Mouse (Mus musculus): ENCODE measurements around the gene P2ry4. TPM values are rescaled to one million over a fixed set of nuclear protein-coding genes. Genes with fewer than 3 reads are reported as not detected.

P2ry4 gene
- polyA plus RNA-seq, 1 experiment, result 0.03 TPM

GRCm38 (mm10) chrX:100618488-100618887, 23.8 kb upstream of the P2ry4 start:
- no peaks in the 10 kb centered on the region for H3K27me3 ChIP-seq (ENCODE audit: control insufficient read depth, insufficient read depth, low read length)
- TF ChIP-seq CTCF (IDR thresholded peaks at IDR 0.05; ENCODE audit: borderline replicate concordance, insufficient read depth, low read depth, low read length) (no peak), POLR2A (IDR thresholded peaks at IDR 0.05; ENCODE audit: borderline replicate concordance, insufficient read depth, low read length) (no peak)
- H3K4me1 ChIP-seq (ENCODE audit: control insufficient read depth, insufficient read depth, low read length), result 0 out of 2 replicates have a peak, but pooled peaks cover 2% of the 10 kb centered on the region
- H3K27ac ChIP-seq (ENCODE audit: insufficient read depth, low read length), result no peak overlapping the region
- H3K4me3 ChIP-seq (replicated peaks; ENCODE audit: insufficient read depth, low read depth, low read length), result no peak overlapping the region
- DNase-seq, result no peak
- 69% methylated on average over 3 of the region's 3 CpGs for WGBS

GRCm38 (mm10) chrX:100605314-100605713, 10.6 kb upstream of the P2ry4 start, which contains the start of gene Arr3:
TSS of gene Arr3 (plus strand) at chrX:100605497.
- DNase-seq, result no peak
- Histone ChIP-seq H3K27ac (ENCODE audit: insufficient read depth, low read length) (no peak within 1 kb of the TSS), H3K4me1 (ENCODE audit: control insufficient read depth, insufficient read depth, low read length) (no peaks in the 10 kb centered on the region), H3K27me3 (ENCODE audit: control insufficient read depth, insufficient read depth, low read length) (no peaks in the 10 kb centered on the region), H3K4me3 (replicated peaks; ENCODE audit: insufficient read depth, low read depth, low read length) (no peak within 1 kb of the TSS)
- TF ChIP-seq POLR2A (IDR thresholded peaks at IDR 0.05; ENCODE audit: borderline replicate concordance, insufficient read depth, low read length) (no peak), CTCF (IDR thresholded peaks at IDR 0.05; ENCODE audit: borderline replicate concordance, insufficient read depth, low read depth, low read length) (no peak)
- 92% methylated on average over 1 of the region's 1 CpGs for WGBS

DNA sequence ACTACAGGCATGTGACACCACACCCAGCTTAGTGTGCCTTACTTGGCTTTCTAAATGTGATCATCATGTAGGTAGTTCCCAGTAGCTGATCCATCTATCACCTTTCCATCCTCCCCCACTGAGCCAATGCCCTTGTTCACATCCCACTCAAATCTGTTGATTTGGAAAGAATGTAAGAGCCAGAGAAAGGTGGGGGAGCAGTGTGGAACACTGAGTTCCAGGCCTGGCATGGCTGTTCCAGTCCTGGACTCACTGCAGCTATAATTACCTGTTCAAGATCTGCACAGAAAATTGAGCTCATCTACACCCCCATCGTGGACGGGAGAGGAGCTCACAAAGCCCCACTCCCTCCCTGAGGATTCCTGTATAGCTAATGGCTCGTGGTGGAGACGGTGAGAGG, 5.1 kb upstream of the P2ry4 start:
- WGBS, result 66% methylated on average over 4 of the region's 4 CpGs
- TF ChIP-seq CTCF (IDR thresholded peaks at IDR 0.05; ENCODE audit: borderline replicate concordance, insufficient read depth, low read depth, low read length) (no peak), POLR2A (IDR thresholded peaks at IDR 0.05; ENCODE audit: borderline replicate concordance, insufficient read depth, low read length) (no peak)
- Histone ChIP-seq H3K4me1 (ENCODE audit: control insufficient read depth, insufficient read depth, low read length) (no peaks in the 10 kb centered on the region), H3K27ac (ENCODE audit: insufficient read depth, low read length) (no peak overlapping the region), H3K4me3 (replicated peaks; ENCODE audit: insufficient read depth, low read depth, low read length) (no peak overlapping the region), H3K27me3 (ENCODE audit: control insufficient read depth, insufficient read depth, low read length) (no peaks in the 10 kb centered on the region)
- DNase-seq, result no peak

GRCm38 (mm10) chrX:100597439-100597838, 2.8 kb upstream of the P2ry4 start:
- Histone ChIP-seq H3K27me3 (ENCODE audit: control insufficient read depth, insufficient read depth, low read length) (no peaks in the 10 kb centered on the region), H3K4me1 (ENCODE audit: control insufficient read depth, insufficient read depth, low read length) (no peaks in the 10 kb centered on the region), H3K27ac (ENCODE audit: insufficient read depth, low read length) (no peak overlapping the region), H3K4me3 (replicated peaks; ENCODE audit: insufficient read depth, low read depth, low read length) (no peak overlapping the region)
- 26% methylated on average over 5 of the region's 5 CpGs for WGBS
- DNase-seq, result no peak
- TF ChIP-seq POLR2A (IDR thresholded peaks at IDR 0.05; ENCODE audit: borderline replicate concordance, insufficient read depth, low read length) (no peak), CTCF (IDR thresholded peaks at IDR 0.05; ENCODE audit: borderline replicate concordance, insufficient read depth, low read depth, low read length) (peak; percentile 18; the same call in 1 of the 2 replicates)

DNA sequence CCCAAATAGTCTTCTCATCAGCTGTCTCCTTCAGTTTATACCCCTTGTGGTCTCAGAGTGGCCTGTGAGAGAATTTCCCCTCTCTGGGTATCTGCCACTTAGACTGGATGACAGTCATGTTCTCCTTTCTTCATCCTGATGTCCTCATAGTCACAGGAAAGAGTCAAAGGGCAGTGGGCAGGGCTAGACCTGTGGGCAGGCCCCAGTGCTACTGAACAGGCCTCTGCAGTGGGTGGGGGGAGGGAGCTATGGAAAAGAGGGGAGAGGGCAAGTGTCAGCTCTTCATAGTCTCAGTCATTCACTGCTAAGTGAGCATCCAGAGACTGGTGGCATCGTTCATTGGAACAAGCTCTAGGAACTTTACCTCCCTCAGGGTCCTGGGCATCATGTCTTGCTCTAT, 22.7 kb downstream of the P2ry4 start, which contains the start of gene Awat1:
Gene Awat1, plus strand, starts transcription at position 301 of the 400 bp plus-strand sequence.
- no peak for DNase-seq
- Histone ChIP-seq H3K27me3 (ENCODE audit: control insufficient read depth, insufficient read depth, low read length) (no peaks in the 10 kb centered on the region), H3K4me3 (replicated peaks; ENCODE audit: insufficient read depth, low read depth, low read length) (no peak within 1 kb of the TSS), H3K27ac (ENCODE audit: insufficient read depth, low read length) (no peak within 1 kb of the TSS), H3K4me1 (ENCODE audit: control insufficient read depth, insufficient read depth, low read length) (no peaks in the 10 kb centered on the region)
- 94% methylated on average over 1 of the region's 1 CpGs for WGBS
- TF ChIP-seq POLR2A (IDR thresholded peaks at IDR 0.05; ENCODE audit: borderline replicate concordance, insufficient read depth, low read length), result no peak
- no peak for TF ChIP-seq CTCF (IDR thresholded peaks at IDR 0.05; ENCODE audit: borderline replicate concordance, insufficient read depth, low read depth, low read length)

- no peak overlapping the region for H3K27ac ChIP-seq (ENCODE audit: insufficient read depth, low read length)
- DNase-seq, result no peak
- WGBS, result 87% methylated on average over 3 of the region's 3 CpGs
These were observed 29.0 kb downstream of the P2ry4 start for GRCm38 (mm10) chrX:100565696-100566095.

DNA sequence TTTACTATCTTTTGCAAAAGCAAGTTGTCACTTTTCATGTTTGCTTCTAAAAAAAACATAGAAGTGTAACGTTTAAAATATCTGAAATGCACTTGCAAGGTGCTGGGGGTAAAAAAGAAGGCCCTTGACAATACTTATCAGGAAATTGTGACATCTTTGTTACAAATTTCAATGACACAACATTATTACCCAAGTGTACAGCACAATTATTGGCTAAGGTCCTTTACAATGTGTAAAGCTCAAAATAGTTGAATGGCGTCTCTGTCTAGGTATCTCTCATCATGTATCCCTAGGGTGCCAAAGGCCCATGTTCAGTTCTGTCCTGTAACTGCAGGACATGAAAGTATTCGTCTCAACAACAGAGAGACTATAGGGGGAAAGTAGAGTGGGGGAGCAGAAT, 38.6 kb downstream of the P2ry4 start:
- WGBS, result 77% methylated on average over 3 of the region's 3 CpGs
- H3K27me3 ChIP-seq (ENCODE audit: control insufficient read depth, insufficient read depth, low read length), result no peaks in the 10 kb centered on the region

More at GRCm38 (mm10) chrX:100565696-100566095, 29.0 kb downstream of the P2ry4 start:
- Histone ChIP-seq H3K27me3 (ENCODE audit: control insufficient read depth, insufficient read depth, low read length) (no peaks in the 10 kb centered on the region), H3K4me3 (replicated peaks; ENCODE audit: insufficient read depth, low read depth, low read length) (no peak overlapping the region), H3K4me1 (ENCODE audit: control insufficient read depth, insufficient read depth, low read length) (no peaks in the 10 kb centered on the region)
- TF ChIP-seq POLR2A (IDR thresholded peaks at IDR 0.05; ENCODE audit: borderline replicate concordance, insufficient read depth, low read length) (no peak), CTCF (IDR thresholded peaks at IDR 0.05; ENCODE audit: borderline replicate concordance, insufficient read depth, low read depth, low read length) (no peak)

More for the DNA sequence above, 38.6 kb downstream of the P2ry4 start:
- no peak overlapping the region for H3K4me3 ChIP-seq (replicated peaks; ENCODE audit: insufficient read depth, low read depth, low read length)
- H3K4me1 ChIP-seq (ENCODE audit: control insufficient read depth, insufficient read depth, low read length), result no peaks in the 10 kb centered on the region
- DNase-seq, result no peak
- TF ChIP-seq CTCF (IDR thresholded peaks at IDR 0.05; ENCODE audit: borderline replicate concordance, insufficient read depth, low read depth, low read length) (no peak), POLR2A (IDR thresholded peaks at IDR 0.05; ENCODE audit: borderline replicate concordance, insufficient read depth, low read length) (no peak)
- no peak overlapping the region for H3K27ac ChIP-seq (ENCODE audit: insufficient read depth, low read length)

Other genes with a start within 250 kb of the P2ry4 start
- not detected in 2 replicates for gene Otud6a, start 165.9 kb downstream of the P2ry4 start, polyA plus RNA-seq (2012; rRNA removed)
- 0.08 and 0.15 TPM in 2 replicates for gene Awat2, start 152.2 kb downstream of the P2ry4 start, polyA plus RNA-seq (2012; rRNA removed)
- gene Igbp1, start 100.6 kb downstream of the P2ry4 start, polyA plus RNA-seq (2012; rRNA removed), result 47.7 and 51.8 TPM in 2 replicates
- gene Dgat2l6, start 70.0 kb downstream of the P2ry4 start, polyA plus RNA-seq (2012; rRNA removed), result not detected in 2 replicates
- gene Awat1, start 22.6 kb downstream of the P2ry4 start, polyA plus RNA-seq (2012; rRNA removed), result not detected in 2 replicates
- gene Arr3, start 10.6 kb upstream of the P2ry4 start, polyA plus RNA-seq (2012; rRNA removed), result not detected in 2 replicates
- gene Kif4, start 30.9 kb upstream of the P2ry4 start, polyA plus RNA-seq (2012; rRNA removed), result 0.26 and 0.33 TPM in 2 replicates
- 50.3 and 53.1 TPM in 2 replicates for gene Pdzd11, start 31.7 kb upstream of the P2ry4 start, polyA plus RNA-seq (2012; rRNA removed)
- gene Gdpd2, start 135.0 kb upstream of the P2ry4 start, polyA plus RNA-seq (2012; rRNA removed), result 10.6 and 13.2 TPM in 2 replicates
- gene Dlg3, start 172.9 kb upstream of the P2ry4 start, polyA plus RNA-seq (2012; rRNA removed), result 48.5 and 50.1 TPM in 2 replicates

All from cerebellum, adult 2 months (tissue).